Mouse (Mus musculus): ENCODE results near the gene Tceal1.

Tceal1 gene

DNA sequence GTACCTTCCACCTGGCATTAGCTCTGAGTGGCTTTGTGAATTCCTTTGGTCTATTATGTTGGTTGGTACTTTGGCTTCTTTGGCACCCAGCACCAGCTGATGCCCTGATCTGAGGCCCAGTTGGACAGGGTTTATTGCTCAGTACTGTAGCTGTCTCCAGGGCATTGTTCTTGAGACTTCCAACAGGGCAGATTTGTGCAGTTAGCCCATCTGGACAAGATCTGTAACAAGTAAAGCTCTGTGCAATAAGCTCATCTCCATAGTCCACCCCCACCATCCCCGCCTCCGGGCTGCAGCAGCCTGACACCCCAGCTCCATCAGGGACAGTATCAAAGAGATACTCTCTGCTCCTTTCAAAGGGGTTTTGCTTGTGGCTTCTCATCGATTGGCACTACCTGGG lies 47.7 kb downstream of the Tceal1 start:
- DNase-seq (ENCODE audit: low read depth), result no peak
